38 mouse cellular contexts compared by ENCODE assay signal in genomic region chr1:45891986-45892385, GRCm38 (mm10). TPM values are rescaled to one million over a fixed set of nuclear protein-coding genes. Genes with fewer than 3 reads are reported as not detected.
"Had no signal": no experiment of that assay in that cellular context is flagged by ENCODE, and none has a peak within 500 bp of the region (broad histone marks: within the 10 kb centered on the region; RNA-seq: fewer than 3 reads in every experiment).

No protein-coding gene starts in this region.

- H3K36me3 ChIP-seq: embryonic facial prominence, embryonic 10.5 days; embryonic facial prominence, embryonic 12.5 days; embryonic facial prominence, embryonic 13.5 days; embryonic facial prominence, embryonic 15.5 days; forebrain, embryonic 10.5 days; forebrain, embryonic 12.5 days had no signal

- H3K27ac ChIP-seq: embryonic facial prominence, embryonic 10.5 days; embryonic facial prominence, embryonic 12.5 days; embryonic facial prominence, embryonic 13.5 days; embryonic facial prominence, embryonic 15.5 days; forebrain, embryonic 10.5 days; forebrain, embryonic 12.5 days; forebrain, embryonic 13.5 days; gastrocnemius, adult 2 months; heart, adult 2 months had no signal

- H3K9ac ChIP-seq: embryonic facial prominence, embryonic 12.5 days; embryonic facial prominence, embryonic 13.5 days; embryonic facial prominence, embryonic 15.5 days; forebrain, embryonic 12.5 days; forebrain, embryonic 13.5 days; forebrain, postnatal 0 days had no signal

- H3K4me1 ChIP-seq: embryonic facial prominence, embryonic 10.5 days; embryonic facial prominence, embryonic 12.5 days; embryonic facial prominence, embryonic 13.5 days; embryonic facial prominence, embryonic 15.5 days; forebrain, embryonic 10.5 days; forebrain, embryonic 12.5 days; forebrain, embryonic 13.5 days had no signal

- DNase-seq: cerebellum, adult 18-20 months; cerebellum, adult 2 months; cerebellum, adult 8-10 months; cerebellum, adult 9-10 months; cerebellum, adult 9-11 months; cerebellum, postnatal 10 days; cerebellum, postnatal 14 days; cerebellum, postnatal 25 days; cerebellum, postnatal 36 days; forebrain, postnatal 0 days; gastrocnemius, adult 2 months; gastrocnemius, postnatal 10 days; gastrocnemius, postnatal 14 days; gastrocnemius, postnatal 25 days; gastrocnemius, postnatal 36 days; heart, adult 11 months; heart, adult 18-20 months; heart, adult 2 months had no signal

- ATAC-seq: forebrain, embryonic 13.5 days; forebrain, embryonic 14.5 days; forebrain, embryonic 16.5 days had no signal

- H3K27me3 ChIP-seq: embryonic facial prominence, embryonic 12.5 days; embryonic facial prominence, embryonic 13.5 days; embryonic facial prominence, embryonic 15.5 days; forebrain, embryonic 12.5 days; forebrain, embryonic 13.5 days had no signal

- H3K4me2 ChIP-seq: embryonic facial prominence, embryonic 12.5 days; embryonic facial prominence, embryonic 13.5 days; embryonic facial prominence, embryonic 15.5 days; forebrain, embryonic 12.5 days; forebrain, embryonic 13.5 days had no signal

- H3K4me3 ChIP-seq: embryonic facial prominence, embryonic 10.5 days; embryonic facial prominence, embryonic 12.5 days; embryonic facial prominence, embryonic 13.5 days; embryonic facial prominence, embryonic 15.5 days; erythroblast, embryonic 14.5 days; forebrain, embryonic 10.5 days; forebrain, embryonic 12.5 days; forebrain, embryonic 13.5 days; gastrocnemius, adult 2 months; heart, adult 2 months had no signal

- H3K9me3 ChIP-seq: embryonic facial prominence, embryonic 10.5 days; embryonic facial prominence, embryonic 12.5 days; embryonic facial prominence, embryonic 13.5 days; embryonic facial prominence, embryonic 15.5 days; forebrain, embryonic 10.5 days; forebrain, embryonic 12.5 days; forebrain, embryonic 13.5 days had no signal

RNA-seq across cellular contexts. Expression of gene Gm5269, which starts 1.9 kb away (rescaled TPM):
- total RNA-seq: forebrain, postnatal 0 days; gastrocnemius, adult 18-20 months; gastrocnemius, adult 2 months; gastrocnemius, adult 8-10 months; gastrocnemius, postnatal 10 days; gastrocnemius, postnatal 14 days; gastrocnemius, postnatal 25 days; gastrocnemius, postnatal 36 days; gastrocnemius, postnatal 4 days; heart, adult 18-20 months; heart, adult 2 months; heart, adult 8-10 months had no signal
- polyA plus RNA-seq: cerebellum, adult 2 months; cortical plate, adult 2 months; embryonic facial prominence, embryonic 10.5 days; embryonic facial prominence, embryonic 11.5 days; embryonic facial prominence, embryonic 12.5 days; embryonic facial prominence, embryonic 13.5 days; embryonic facial prominence, embryonic 14.5 days; embryonic facial prominence, embryonic 15.5 days; erythroblast, embryonic 14.5 days; forebrain, embryonic 10.5 days; forebrain, embryonic 11.5 days; forebrain, embryonic 12.5 days; forebrain, embryonic 13.5 days; forebrain, embryonic 14.5 days; forebrain, embryonic 16.5 days; forebrain, postnatal 0 days; frontal cortex, adult 2 months; gonadal fat pad, adult 2 months; heart, adult 2 months had no signal
